Mouse (Mus musculus) c-Kit-positive CD71-negative TER-119-negative erythroid progenitor cells, embryonic 14.5 days (primary cell): ENCODE data around the gene Brms1l.

Experiments used
- DNase-seq: peaks from one replicate; pipeline ENCODE4 v3.0.0-alpha.2; 2013; ENCODE audit warnings: low read depth

Brms1l gene

GRCm38 (mm10) chr12:55859409-55860349 is 23.6 kb downstream of the Brms1l start:
- no peak for DNase-seq

- no peak for DNase-seq
These were observed 24.5 kb downstream of the Brms1l start for GRCm38 (mm10) chr12:55860631-55861030.

- no peak for DNase-seq
These were observed 31.6 kb downstream of the Brms1l start for GRCm38 (mm10) chr12:55867738-55868137.

- DNase-seq, result peak; percentile 20
These were observed 33.6 kb downstream of the Brms1l start for GRCm38 (mm10) chr12:55869622-55870322.

- no peak for DNase-seq
These were observed 49.3 kb downstream of the Brms1l start for GRCm38 (mm10) chr12:55885449-55885848.

GRCm38 (mm10) chr12:55888570-55888969 is 52.4 kb downstream of the Brms1l start:
- DNase-seq, result no peak

- DNase-seq, result no peak
These were observed 68.7 kb downstream of the Brms1l start for GRCm38 (mm10) chr12:55904801-55905200.

- no peak for DNase-seq
These were observed 76.0 kb downstream of the Brms1l start for GRCm38 (mm10) chr12:55912138-55912537.

GRCm38 (mm10) chr12:55913201-55913600 is 77.1 kb downstream of the Brms1l start:
- DNase-seq, result no peak

- DNase-seq, result no peak
These were observed 80.1 kb downstream of the Brms1l start for GRCm38 (mm10) chr12:55916250-55916649.

GRCm38 (mm10) chr12:55917020-55917419 is 80.9 kb downstream of the Brms1l start:
- no peak for DNase-seq
